Mouse (Mus musculus) gastrocnemius, postnatal 14 days (tissue): Measurements from ENCODE around the gene Lpp. TPM values are rescaled to one million over a fixed set of nuclear protein-coding genes. Genes with fewer than 3 reads are reported as not detected.

ENCODE experiments used
- DNase-seq: peaks from one replicate; pipeline ENCODE4 v3.0.0; 2021; ENCODE audit warnings: mixed read lengths
- intact Hi-C: fragments of 180-260 bp; cut with DNase I; formaldehyde crosslinking; loops from one replicate; pipeline ENCODE4 v1.15.1; 2025; ENCODE audit warnings: low total_unique reads
- total RNA-seq, 2 experiments: library from RNA; stranded (reverse); gene quantifications; 2 replicates each; pipeline ENCODE4 v1.2.3; 2021

Gene Lpp
- total RNA-seq, 2 experiments from 2014 or later, result 27.5 to 30.2 TPM

DNA sequence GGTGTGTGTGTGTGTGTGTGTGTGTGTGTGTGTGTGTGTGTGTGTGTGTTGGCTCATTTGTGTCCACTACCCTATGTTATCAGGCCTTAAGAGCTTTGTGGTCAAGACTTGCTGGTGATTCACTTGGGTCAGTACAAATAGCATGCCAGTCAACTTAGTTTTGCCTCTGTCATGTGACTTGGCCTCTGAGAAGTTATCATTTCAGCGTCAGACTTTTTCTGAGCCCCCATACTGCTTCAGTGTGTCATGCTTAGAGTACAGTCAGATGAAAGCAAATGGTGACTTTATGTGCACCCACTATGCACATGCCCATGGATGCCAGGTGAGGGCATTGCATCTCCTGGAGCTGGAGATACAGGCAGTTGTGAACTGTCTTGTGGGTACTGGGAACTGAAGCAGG, 38.5 kb downstream of the Lpp start:
- no peak for DNase-seq
- intact Hi-C loops, result no loop called here

DNA sequence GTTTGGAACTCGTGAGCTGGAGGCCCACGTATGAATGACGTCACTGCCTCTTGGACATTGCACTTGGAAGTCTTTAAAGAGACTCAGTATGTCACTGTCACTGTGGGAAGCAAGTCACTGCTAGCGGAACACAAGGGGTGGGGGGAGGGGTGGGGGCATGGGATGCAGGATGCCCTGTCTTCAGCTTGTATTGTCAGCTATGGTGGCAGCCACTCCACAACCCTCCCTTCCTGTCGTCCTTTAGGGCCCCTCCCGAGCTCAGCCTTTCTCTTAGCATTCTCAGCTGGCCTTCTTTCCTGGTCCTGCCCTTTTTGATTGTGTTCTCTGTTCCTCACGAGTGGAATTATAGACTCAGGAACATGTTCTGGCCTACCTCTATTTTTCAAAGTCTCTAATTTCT, 40.3 kb downstream of the Lpp start:
- intact Hi-C loops, result no loop called here
- DNase-seq, result no peak

DNA sequence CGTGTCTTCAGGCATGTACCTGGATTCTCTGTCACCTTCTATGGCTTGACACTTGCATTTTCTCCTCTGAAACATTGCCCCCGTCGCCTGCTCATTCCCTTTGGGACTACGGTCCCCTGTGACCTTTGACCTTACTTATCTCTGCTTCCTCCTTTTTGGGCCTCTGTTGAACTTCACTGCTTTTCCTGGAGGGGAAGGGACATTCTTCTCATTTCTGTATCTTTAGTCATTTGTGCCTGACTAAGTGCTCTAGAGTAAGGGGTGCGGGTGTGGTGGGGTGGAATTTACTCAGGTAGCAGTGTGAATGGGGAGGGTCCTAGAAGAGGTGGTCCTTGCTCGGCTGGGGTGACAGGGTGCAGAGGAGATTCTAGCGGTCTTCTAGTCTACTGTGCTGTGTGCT, 40.7 kb downstream of the Lpp start:
- no peak for DNase-seq
- intact Hi-C loops, result no loop called here

DNA sequence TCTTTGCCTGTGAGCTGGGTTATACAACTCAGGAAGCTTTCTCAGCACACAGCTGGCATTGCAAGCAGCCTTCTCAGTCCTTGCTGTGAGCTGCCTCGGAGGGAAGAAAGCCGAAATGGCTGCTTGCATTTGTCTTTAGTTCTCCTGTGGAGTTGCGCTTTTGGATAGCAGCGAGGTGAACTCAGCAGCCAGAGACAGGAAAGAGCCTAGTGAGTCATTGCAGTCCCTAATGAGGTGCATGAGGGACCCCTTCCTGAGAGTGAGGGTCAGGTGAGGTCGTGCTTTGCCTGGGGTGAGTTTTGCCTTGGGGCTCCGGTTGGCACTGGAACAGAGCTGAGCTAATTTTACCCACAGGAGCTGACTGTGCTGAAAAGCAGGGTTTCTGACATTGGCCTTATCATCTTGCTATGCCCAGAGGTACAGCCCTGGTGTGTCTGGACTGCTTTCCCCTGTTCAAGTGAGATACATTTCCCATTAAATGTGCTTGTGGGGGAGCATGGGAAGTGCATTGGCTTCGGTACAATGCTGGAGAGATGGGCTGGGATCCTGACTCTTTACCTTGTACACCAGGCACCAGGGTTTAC, 41.3 kb downstream of the Lpp start:
- peak; percentile 46 for DNase-seq
- intact Hi-C loops, result no loop called here

DNA sequence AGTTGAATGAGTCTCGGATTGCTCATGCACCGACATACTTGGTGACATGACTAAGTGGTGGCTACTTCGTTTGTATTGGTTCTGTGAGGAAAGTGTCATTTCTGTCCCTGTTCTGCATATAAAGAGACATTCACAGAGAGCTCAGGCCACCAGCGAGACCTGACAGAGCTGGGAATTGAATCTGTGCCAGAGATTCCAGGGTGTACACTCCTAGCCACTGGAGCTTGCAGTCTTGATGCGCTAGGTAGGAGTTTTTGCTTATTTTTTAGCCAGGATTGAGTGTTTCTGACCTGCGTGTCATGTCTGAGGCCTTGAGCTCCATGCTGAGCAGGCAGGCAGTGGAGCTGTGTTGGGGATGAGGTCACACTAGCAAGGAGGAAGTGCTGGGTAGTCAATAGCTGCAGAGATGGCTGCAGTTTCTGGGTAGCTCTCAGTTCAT, 41.8 kb downstream of the Lpp start:
- no peak for DNase-seq
- intact Hi-C loops, result no loop called here

DNA sequence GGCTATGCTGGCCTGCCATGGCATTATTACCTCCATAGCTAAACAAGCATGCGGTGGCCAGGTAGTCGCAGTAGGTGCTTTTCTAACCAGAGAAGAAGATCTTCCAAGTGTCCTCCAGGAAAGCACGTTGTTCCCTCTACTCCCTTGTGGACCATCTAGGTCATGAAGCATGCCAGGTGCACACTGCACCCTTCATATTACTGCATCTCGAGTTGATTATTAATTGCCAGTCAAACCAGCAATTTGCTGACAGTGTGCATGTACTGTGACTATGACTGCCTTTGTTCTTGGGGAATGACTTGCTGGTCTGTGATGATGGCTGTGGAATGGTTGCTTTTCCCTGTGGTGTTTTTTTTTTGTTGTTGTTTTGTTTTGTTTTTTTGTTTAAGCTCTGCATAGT, 45.1 kb downstream of the Lpp start:
- no peak for DNase-seq
- intact Hi-C loops, result no loop called here

DNA sequence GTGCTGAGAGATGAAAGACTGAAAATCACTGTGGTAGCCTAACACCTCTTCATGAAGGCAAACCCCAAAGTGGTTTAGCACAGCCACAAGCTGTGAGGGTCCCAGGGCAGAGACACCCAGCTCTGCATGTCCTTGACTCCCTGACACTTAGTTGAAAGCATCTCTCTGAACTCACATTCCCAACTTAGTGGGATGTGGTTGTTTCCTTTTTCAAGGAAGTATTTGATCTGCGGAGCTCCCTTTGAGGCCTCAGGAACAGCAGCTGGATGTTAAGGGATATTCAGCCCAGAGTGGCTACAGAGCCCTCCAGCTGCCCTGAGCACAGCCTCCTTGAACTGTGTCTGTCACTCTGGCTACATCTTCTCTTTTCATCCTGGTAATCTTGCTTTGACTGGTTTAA, 48.0 kb downstream of the Lpp start:
- intact Hi-C loops, result no loop called here
- DNase-seq, result no peak

DNA sequence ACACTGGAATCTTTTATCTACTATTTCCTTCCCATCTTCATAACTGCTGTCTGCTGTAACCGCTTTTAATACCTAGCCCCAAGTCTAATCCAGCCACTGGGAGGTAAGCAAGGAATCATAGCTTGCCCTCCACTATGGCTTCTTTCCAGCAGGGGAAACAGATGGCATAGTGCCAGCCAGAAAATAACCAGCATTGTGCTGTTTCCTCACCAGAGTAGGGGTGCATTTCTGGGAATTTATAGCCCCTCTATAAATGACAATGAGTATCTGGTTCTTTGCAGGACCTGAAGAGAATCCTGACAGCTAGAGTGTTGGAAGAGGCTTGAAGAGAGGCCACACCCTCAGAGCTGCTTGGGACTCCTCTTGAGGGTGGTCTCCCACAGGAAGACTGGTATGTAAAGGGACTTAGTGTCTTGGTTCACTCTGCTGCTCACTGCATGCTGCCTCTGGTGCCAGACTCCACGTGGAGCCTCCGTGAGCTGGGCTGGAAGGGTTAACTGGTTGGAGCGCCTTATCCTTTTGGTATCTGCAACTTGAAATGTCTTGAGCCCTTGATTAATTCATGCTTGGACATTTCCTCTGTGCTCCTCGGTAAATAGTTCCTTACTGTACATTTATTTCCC, 49.3 kb downstream of the Lpp start:
- intact Hi-C loops, result no loop called here
- no peak for DNase-seq

DNA sequence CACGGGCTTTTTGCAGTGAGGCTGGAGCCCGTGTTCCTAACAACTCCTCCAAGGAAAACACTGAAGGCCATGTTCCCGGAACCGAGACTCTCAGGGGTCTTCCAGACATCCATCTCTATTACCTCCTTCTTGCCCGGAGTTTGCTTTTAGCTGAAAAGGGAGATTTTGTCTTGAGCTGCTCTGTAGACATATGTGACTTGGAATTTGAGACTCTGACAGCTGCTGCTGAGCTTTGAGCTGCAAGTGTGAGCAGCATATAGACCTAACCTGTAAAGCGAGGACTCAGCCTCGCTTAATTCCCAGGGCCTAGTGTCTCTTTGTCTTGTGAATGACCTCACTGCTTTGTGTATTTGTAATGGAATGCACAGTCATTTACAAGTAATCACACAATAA, 49.8 kb downstream of the Lpp start:
- intact Hi-C loops, result no loop called here

DNA sequence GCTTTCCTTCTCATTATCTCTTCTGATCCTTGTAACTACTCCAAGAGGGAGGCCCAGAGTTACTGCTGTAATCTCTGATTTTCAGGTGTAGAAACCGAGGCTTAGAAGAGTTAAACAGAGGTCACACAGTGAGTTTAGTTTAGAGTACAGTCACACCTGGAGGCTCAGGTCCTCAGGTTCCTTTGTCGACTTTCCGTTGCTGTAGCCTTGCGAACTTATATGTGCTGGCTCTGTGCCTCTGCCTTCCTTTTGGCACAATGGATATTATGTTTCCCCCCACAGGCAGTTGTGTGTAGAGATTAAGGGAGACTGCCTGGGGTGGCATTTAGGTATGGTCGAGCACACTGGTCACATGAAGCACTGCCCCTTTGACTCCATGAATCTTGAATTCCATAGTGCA, 50.2 kb downstream of the Lpp start:
- no peak for DNase-seq
- intact Hi-C loops, result no loop called here

More for the DNA sequence above, 49.8 kb downstream of the Lpp start:
- no peak for DNase-seq

DNA sequence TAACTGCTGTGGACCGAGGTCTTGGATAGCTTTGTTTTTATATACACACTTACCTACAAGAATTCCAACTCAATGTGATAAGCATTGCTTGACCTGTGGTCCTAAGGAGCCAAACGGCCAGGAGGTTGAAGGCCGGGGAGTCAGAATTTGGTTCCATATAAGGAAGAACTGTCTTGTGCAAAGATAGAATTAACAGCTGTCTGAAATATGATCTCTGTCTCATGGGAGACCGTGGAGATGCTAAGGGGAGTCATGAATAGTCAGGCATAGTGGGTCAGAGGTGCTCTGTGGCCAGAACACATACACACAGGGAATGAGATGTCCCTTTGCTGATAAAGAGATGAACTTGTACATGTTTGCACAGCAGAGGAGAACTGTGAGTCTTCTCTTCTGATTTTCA, 51.5 kb downstream of the Lpp start:
- DNase-seq, result no peak
- intact Hi-C loops, result no loop called here

DNA sequence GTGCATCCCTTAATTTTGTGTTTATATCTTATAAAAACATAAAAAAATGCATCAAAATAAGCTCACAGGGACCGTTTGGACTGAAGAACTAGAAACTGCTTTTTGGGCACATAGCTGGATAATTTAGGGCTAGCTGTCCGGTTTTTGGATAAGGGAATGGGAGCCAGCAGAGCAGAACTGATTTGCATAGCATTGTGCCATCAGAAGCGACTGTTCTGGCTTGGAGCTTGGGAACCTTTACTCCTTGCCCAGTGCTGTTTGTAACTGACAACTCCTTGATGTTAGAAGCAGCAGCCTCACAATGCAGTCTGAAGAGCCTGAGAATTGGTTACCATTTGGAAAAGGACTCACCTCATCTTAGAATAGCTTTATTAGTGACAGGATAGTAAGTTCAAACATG, 52.2 kb downstream of the Lpp start:
- intact Hi-C loops, result no loop called here
- no peak for DNase-seq

DNA sequence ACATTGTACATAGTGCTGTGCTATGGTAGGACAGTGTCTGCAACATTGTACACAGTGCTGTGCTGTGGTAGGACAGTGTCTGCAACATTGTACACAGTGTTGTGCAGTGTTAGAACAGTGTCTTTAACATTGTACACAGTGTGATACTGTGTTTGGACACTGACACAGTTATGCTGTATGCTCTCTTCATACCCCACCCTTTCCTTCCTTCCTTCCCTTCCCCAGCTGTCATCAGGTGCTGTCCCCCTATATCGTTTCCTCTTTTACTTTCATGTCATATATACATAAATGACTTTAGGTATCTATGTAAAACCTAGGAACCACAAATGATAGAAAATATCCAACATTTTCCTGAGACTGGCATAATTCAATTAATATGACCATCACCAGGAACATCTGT, 53.1 kb downstream of the Lpp start:
- intact Hi-C loops, result no loop called here
- no peak for DNase-seq

DNA sequence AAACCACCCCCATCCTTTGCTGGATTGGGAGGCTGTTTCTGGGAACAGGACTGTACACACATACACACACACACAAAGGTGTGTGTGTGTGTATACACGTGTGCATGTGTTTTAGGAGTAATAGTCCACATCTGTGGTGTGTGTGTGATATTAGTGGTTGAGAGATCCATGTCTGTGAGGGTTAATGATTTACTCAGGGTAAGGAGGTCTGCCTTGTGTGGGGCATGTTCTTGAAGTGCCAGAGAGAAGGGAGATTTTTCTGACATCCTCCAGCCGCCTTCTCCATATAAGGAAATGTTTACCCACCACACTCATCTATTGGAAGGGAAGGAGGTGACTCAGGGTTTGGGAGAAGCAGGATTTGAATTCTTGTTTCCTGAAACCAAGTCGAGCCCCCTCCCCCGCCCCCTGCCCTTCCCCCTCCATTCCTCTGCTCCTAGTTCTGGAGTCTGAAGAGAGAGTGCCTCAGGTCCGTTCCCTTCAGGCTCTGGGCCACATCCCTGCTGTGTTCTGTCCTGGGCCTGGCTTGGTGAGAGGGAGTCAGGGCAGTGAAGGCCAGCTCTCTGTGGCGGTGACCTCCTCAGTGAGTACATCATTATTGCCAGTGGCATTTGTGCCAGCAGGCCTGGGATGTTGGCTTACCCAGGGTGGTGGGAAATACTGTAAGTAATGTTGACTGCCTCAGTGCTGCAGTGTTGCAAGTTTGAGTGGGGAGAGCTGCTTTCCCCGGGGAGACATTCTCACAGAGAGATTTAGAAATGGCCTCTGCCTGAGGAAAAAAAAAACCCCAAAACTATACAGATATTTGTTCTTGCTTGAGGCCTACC, 54.6 kb downstream of the Lpp start:
- DNase-seq, result no peak
- intact Hi-C loops, result no loop called here

DNA sequence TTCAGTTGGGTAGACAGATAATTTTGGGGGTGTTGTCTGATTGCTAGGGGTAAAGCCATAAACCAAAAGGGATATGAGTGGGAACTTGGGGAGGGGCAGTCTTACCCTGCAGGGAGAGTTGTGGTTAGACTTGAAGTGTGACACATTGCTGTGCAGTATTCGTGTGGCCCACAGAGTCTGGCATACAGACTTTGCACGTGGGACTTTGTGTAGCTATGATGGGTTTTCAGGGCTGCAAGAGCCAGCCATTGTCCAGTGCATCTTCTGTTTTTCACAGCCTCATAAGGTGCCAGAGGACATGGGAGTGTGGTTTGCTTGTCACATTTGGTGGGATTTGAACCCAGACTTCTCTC, 55.2 kb downstream of the Lpp start:
- intact Hi-C loops, result no loop called here
- no peak for DNase-seq

DNA sequence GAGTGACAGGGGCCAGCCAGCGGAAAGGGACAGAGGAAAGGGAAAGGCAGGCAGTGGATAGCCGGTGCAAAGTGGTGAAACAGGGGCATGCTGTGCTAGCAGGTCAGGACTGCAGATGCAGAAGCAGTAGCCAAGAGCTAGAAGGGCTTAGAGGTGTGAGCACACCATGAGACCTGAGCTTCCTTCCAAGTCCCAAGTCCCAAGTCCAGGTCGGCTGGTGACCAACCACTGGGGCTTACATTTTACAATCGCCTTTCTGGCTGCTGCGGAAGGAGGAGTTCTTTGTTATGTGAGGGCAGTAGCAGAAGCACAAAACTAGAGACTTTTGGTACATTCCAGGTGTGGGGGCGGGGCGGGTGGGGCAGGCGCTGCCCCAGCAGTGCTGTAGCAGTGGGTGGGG, 56.5 kb downstream of the Lpp start:
- DNase-seq, result peak; percentile 54
- intact Hi-C loops, result no loop called here

DNA sequence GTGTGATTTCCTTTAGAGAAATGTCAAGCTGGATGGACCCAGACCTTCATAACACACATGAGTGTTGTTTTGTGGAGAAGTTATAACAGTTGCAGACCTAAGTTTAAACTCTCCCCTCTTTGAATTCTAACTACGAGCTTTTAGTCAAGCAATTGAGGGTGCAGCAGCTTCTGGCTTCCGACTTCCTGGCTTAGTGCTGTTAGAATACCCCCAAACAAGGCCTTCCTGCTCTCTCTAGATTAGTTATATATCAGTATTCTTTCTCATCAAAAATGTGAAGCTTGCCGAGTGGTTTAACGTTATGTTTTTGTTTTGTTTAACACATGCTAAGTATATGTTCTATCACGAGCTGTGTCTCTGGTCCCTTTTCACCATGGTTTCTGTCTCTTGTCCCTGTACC, 56.9 kb downstream of the Lpp start:
- no peak for DNase-seq
- intact Hi-C loops, result no loop called here

DNA sequence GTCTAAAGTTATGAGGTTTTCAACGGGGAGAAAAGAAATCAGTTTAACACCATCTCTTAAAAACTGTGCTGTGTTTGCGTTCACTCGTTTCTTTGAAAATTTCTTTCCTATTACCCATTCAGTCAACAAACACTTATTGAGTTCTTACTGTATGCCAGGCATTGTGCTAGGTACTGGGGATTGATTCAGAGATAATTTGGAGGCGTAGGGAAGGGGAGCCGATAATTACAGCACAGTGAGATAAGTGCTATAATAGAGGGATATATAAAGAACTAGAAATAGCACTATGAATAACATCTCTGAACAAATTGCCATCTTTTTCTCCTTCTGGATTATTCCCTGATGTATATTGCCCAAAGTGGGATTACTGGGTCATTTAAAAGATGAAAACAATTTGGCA, 57.8 kb downstream of the Lpp start:
- DNase-seq, result no peak
- intact Hi-C loops, result no loop called here

DNA sequence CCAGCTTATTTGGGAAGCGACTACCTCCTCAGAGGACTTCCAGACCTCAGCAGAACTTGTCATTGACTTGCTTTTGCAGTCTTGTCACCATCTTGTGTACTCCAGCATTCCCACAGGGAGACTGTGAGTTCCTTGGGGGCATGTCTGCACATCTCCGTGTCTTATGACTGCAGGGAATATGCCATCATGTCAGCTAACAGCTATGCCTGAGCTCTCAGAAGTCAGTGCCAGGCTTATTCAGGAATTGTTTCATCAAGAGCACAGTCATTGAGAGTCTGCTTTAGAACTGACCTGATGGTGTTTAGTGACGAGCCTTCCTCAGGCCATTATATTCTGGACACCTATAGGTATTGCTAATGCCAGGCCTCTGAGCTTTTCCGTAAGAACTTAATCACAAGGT, 60.2 kb downstream of the Lpp start:
- no peak for DNase-seq
- intact Hi-C loops, result no loop called here

DNA sequence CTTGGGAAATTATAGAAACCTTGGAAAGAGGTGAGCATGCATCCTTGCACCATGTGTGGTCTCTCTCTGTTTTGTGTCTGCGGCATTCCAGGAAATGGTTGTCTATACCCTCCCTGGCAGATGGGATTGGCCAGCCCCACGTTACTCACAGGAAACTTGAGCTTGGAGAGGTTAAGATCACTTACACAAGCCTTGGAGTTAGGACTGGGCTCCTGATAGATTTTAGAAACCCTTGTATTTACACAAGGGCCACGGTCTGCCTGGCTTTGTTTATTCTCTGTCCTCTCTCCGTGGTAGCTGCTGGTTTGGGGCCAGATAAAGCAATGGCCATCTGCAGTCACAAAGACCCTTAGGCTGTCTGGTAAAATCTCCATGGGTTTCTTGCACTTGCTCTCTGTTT, 61.2 kb downstream of the Lpp start:
- intact Hi-C loops, result no loop called here
- no peak for DNase-seq

DNA sequence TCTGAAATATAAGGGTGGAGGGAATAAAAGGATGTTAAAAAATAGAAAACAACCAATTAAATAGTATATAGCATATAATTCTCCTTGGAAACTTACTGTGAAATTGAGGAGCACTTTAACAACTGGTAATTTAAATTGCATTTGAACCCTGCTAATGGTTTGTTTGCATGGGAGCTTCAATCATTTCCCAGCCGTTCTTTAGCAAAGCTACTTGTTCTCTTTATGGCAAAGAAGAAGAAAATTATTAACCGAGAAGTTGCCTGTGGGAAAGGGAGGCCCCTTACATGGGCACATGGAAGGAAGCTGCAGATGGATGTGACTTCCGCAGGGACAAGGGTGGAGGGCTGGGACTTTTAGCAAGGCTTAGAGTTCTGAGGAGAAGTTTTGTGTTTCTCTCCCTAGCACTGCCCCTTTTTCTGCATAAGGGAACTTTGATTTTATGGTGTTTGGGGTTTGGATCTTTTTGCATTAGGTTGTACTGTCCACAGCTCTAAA, 62.1 kb downstream of the Lpp start:
- no peak for DNase-seq
- intact Hi-C loops, result no loop called here
